Mouse (Mus musculus) cerebellum, adult (tissue): ENCODE data around the gene Ctse.
"Not testable (repeated sequence)": the region's sequence is repeated elsewhere in the genome, so short reads cannot be mapped to it uniquely, and the experiment has no call there.

Source experiments
- ATAC-seq: cut with Nextera tagmentation; 2 replicates; pipeline ENCODE4 v1.9.2; 2017; ENCODE audit warnings: mild to moderate bottlenecking, moderate library complexity, mixed read lengths; ENCODE audit not compliant: insufficient number of reproducible peaks, low FRiP score, low TSS enrichment

The Ctse gene

DNA sequence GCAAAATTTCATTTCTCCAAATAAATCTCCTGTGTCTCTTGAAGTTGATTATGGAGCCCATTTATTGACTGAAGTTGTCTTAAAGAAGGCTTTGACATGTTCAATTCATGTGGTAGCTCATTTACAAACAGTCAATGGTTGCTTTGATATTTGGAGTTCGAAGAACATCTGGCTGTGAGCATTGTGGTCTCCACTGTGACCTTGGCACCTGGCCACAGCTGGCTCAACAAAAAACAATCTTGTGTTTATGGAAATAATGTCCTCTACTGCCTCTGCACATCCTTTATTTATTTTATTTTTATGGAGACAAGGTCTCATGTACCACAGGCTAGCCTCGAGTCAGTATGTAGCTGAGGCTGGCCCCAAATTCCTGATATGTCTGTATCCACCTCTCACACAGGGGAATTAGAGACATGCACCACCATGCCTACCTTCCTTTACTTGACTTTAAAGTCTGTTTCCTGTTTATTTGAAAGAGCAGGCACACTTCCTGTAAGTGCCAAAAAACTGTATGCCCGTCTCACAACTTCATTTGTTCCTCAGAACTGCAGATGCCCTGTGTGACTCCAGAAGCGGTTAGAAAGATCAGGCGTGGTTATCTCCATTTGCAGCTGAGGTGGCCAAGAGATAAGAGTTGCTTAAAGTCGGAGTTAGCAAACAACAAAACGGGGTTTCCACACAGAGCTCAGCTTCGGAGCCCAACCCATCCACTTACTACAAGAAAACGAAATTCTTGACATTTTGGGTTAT lies at the start of gene Ctse:
Gene Ctse (plus strand): TSS at position 516 of the 750 bp plus-strand sequence.
- no peak for ATAC-seq

DNA sequence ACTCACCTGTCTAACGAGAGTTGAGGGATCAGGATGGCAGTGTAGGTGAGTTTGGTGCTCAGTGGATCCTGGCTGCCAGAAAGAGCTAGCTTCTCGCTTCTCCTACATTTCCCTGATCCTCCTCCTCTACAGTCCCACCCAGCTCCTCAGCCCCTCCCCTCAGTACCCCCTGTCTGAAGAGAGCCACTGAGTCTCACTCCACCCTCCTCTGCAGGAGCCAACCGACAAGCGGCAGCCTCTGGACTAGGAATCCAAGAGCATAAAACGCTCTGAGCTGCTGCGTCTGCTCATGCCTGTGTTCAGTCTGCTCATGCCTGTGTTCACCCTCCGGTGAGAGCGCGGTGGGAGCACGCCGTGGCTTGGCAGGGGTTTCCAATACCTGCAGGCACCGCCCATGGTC lies 39.2 kb upstream of the Ctse start, which contains the start of gene Avpr1b:
Gene Avpr1b (plus strand): TSS at position 335 of the 400 bp plus-strand sequence.
- ATAC-seq, result no peak

DNA sequence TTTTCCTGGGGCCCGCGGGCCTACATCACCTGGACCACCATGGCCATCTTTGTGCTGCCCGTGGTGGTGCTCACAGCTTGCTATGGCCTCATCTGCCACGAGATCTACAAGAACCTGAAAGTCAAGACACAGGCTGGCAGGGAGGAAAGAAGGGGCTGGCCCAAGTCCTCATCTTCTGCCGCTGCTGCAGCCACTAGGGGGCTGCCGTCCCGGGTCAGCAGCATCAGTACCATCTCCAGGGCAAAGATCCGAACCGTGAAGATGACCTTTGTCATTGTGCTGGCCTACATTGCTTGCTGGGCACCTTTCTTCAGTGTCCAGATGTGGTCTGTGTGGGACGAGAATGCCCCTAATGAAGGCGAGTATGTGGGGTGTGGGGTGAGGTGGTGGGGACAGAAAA lies 37.8 kb upstream of the Ctse start:
- ATAC-seq, result no peak

DNA sequence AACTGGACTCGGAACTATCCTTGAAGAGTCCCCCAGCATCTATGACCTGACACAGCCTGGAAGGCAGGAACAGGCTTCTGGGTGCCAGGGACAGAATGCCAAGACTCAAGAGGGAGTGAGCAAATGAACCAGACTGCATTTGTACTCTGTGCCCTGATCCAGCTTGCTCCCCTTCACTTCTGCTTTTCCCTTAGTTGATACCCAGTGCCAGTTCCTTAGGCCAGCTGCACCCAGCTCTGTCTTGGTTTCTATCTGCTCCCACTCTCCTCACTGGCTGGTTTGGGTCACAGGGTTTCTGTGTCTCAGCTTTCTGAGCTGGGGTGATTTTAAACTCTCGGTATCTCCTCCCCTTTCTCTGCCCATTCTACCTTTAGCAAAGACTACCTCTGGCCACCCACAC lies 31.4 kb upstream of the Ctse start:
- ATAC-seq, result no peak

DNA sequence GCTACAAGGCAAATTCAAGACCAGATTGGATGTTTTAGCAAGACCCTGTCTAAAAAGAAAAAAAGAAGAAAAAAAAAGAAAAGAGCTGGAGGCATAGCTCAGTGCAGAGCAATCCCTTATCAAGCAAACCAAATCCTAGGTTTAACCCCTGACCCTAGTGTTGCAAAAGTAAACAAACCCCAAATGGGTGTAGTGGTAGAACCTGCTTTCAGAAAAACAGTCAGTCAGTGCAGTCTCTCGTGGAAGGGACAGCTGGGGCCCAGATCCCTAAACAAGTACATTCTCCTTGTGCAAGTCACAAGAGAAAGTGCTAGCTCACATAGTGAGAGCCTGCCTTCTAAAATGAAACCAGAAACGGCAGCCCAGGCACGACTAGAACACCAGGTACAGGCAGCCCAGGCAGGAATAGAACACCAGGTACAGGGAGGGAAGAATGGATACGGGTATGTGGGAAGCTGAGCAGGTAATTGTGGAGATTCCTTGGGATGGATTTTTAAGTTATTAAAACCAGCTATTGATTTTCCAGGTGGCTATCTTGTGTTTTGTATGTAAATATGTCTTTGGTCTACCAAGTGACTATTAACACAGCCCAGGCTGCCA lies 25.4 kb upstream of the Ctse start:
- ATAC-seq, result no peak

DNA sequence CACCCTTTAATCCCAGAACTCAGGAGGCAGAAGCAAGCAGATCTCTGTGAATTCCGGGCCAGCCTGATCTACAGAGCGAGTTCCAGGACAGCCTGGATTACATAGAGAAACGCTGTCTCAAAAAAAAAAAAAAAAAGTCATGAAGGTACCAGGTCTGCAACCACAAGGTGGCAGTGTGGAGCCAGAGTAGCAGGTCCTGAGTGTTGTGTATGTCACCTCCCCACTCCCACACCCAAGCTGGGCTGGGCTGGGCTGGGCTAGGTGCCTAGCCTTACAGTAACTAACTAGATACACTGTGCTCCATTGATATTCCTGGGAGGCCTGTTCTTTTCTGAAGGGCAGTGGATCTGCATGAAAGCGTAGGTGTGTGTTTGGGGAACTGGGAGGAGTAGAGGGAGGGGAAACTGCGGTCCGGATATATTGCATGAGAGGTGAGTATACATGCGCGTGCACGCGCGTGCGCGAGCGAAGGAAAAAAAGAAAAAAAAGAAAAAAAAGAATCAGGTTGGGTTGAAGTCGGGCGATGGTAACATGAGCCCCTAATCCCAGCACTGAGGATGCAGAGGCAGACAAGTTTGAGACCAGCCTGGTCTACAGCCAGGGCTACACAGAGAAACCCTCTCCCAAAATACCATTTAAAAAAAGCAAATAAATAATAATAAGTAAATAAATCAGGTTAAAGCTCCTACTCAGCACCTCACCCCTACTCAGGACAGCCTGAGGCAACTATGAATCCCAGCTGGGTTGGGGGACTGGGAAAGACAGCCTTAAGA lies 24.6 kb upstream of the Ctse start:
- ATAC-seq, result no peak

DNA sequence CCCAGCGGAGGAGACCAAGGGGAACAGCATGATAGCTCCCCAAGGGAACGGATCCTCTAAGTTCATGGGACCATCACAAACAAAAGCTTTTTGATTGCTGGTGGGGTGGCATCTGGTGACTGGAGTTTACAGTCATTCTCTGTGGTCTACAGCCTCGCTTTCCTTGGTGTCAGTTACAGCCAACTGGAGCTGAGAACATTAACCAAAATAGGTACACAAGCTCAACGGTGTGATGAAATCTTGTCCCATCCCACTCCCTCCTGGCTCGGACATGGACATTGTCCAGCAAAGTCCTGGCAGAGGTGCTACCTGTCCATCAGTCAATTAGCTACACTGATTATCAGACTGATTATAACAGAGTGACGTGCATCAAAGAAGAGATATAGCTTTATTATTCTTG lies 23.5 kb upstream of the Ctse start:
- no peak for ATAC-seq

DNA sequence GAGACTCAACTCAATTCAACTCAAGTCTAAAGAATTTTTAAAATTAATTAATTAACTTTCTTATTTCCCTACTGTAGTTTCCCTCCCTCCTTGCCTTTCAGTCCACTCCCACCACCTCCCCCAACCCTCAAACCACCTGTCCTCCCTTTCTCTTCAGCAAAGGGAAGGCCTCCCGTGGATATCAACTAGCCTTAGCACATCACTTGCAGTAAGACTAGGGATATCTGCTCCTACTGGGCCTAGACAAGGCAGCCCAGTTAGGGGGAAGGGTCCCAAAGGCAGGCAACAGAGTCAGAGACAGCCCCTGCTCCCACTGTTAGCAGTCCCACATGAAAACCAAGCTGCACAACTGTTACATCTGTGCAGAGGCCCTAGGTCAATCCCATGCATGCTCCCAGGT lies 22.0 kb upstream of the Ctse start:
- no peak for ATAC-seq

DNA sequence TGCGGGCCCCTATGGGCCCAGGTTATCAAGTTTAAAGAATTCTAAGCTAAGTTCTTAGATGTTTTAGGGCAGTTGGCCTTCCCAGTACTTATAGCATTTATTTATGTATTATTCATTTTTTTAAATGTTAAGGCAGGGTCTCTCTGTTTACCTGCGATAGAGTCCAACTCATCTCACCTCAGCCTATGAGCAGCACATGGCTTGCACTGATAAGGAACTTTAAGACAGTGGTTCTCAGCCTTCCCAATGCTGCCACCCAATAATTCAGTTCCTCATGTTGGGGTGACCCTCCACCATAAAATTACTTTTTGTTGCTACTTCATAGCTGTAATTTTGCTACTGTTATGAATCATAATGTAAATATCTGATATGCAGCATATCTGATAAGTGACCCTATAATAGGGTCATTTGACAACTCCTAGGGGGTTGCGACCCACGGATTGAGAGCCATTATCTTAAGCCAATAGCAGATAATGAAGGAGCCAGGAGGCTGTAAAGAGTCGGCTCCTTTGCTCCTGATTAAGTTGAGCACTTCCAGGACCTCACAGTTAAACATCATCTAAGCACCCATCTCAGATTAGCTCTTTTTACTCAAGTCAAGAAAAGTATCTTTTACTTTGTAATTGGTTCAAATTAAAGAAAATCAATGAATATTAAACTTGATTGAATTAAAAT lies 21.4 kb upstream of the Ctse start:
- no peak for ATAC-seq

DNA sequence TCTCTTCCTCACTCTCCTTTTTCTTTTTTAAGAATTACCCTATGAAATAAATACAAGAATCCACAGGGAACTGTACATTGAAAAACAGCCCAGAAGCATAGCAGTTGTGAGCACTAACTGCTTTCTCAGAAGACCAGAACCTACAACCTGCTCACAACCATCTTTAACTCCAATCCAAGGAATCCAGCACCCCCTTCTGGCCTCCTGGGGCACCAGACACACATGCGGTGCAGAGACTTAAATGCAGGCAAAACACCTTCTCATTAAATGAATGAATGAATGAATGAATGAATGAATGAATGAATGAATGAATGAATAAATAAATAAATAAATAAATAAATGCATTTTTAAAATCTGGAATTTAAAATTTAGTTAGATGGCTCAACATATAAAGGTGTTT lies 19.5 kb upstream of the Ctse start:
- no peak for ATAC-seq

DNA sequence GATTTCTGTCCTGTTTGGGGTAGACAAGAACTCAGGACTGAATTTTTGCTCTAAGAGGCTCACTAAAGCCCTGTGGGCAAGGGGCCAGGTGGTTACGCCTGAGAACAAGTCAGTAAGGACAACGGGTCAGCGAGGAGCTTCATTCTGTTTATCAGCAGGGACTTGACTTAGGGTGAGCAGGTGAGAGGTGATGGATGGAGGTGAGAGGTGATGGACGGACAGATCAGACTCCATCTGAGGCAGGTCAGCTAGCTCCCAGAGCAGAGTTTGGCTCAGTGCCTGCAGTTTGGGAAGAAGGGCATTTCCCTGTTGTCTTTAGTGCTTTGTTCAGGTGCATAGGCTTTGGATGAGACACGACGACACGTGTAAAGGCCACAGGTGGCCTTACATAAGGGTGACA lies 18.8 kb upstream of the Ctse start:
- no peak for ATAC-seq

DNA sequence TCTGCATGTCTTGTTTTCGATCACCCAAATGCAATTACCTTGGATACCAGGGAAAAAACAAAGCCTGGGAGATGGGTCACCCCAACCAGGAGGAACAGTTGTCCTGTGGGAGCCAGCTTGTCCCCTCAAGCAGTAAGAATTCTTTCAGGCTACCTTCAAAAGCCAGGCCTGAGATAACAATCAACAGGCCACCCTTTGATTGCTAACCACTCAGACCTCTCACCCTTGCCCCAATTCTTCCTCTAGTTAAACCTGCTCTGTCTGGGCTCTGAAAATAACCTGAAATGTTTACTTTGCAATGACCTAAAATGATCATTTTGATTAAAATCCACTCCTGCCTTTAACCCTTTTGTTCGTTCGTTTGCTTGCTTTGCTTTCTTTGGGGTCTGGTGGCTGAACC lies 14.5 kb upstream of the Ctse start:
- ATAC-seq, result no peak

DNA sequence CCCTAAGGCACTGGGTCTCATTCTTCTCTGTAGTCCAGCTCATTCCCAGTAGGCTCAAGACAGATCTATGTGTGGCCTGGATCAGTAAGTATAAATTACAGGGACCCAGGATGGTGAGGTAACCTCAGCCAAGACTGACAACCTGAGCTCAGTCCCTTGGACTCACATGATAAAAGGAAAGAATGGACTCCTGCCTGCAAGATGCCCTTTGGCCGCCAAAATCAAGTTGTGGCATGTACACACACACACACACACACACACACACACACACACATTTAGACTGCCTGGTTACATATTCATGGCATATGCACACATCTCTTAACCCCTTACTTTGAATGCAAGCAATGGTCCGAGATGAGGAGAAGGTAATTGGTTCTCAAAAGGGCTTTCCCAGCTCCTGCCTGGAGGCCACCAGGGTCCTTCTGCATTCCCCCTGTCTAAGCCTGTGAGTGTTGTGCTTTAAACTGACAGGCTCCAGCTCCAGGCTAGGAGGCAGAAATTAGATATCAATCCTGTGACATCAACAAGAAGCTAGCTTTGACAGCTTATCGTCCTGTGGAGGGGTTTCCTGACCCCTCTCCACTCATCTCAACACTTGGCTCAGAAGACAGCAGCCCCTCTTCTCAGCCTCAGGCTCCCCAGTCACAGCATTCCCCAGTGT lies 13.8 kb upstream of the Ctse start:
- no peak for ATAC-seq

DNA sequence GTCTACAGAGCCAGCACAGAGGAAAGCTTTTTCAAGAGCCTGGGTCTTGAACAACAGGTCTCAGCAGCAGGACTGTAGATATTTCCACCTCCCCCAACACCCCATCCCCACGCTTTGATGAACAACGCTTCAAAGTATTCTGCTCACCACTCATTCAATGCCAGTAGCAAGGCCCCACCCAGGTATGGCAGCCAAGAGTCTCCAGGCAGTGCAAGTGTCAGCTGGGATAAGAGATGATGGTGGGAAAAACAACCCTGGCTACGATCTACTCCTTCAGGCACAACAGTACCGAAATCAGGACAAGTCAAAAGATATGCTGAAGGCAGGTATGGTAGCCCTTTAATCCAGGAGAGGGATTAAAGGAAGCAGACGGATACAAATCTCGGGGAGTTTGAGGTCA lies 11.9 kb upstream of the Ctse start:
- ATAC-seq, result no peak

DNA sequence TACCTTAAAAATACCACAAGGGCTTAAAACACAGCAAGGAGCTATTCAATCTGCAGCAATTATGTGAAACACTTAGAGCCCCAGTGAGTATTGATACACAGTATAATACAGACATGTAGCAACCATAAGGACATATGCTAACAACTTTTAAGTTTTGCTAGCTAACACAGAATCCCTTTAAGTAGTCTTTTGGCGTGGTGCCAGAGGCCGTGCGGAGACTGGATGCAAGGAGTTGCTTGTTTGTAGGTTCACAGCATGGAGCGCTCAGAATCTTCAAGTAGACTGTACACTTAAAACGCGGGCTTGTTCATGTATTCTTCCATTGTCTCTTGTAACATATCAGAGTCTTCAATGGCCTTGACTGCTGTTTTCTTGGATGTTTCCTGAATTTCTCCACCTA lies 5.9 kb upstream of the Ctse start:
- not testable (repeated sequence) for ATAC-seq

DNA sequence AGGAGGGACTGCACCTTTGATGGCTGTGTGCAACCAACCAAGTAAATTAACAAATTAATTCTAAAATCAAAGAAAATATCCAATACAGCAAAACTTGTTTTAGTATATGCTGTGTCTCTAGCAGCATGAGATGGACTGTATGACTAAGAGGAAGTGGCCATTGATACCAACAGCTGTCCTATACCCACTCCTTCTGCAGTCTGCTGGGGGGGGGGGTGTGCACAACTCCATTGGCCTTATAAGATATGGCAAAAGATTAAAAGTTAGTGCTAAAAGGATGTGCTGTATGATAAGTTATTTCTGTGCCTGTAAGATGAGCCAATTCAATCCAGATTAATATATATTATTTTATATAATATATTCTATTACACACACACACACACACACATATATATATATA lies 3.6 kb upstream of the Ctse start:
- ATAC-seq, result no peak

DNA sequence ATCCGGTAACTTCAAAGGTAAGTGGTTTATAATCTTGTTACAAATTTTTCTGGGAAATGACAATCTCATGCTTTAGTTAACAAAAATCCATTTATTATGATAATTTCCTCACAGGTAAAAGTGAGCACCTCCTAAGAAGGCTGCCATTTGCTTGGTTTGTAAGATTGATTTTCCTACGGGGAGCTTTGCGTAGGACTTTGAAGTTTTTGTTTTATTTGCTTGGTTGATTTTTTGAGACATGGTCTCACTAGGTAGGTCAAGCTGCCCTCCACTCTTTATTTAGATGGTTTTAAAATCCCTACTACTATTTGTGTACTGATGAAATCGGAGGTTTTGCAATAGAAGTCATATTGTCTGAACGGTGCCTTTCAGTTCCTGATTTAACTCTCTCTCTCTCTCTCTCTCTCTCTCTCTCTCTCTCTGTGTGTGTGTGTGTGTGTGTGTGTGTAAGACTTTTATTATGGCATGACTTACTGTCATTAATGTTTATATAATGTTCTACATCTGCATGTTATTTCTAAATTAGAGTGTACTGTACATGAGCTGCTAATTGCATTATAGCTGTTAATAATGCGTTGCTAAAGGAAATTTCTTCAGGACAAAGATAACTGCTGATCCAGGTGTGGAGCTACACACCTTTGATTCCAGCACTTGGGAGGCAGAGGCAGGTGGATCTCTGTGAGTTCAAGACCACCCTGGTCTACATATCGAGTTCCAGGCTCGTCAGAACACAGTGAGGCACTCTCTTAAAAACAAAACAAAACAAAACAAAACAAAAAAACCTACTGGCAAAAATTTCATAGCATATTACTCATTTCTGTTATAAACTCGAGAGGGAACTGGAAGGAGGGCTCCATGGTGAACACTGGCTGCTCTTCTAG lies 675 bp downstream of the Ctse start:
- no peak for ATAC-seq

DNA sequence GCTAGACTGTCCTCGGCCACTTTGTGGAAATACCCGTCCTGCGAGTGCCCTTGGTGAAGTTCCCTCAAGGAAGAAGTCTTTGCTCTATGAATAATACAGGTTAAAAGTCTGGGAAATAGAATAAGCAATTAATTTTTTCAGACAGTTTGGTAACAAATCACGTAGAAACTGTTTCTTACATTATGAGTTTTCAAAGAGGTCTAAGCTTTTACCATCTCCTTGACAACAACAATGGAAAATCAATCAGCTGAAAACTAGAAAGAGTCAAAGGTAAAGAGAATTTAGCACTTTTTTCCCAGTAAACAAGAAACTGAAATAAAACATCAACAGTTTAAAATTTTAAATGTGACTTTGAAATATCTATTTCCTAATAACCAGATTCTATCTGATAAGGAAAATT lies 2.0 kb downstream of the Ctse start:
- ATAC-seq, result no peak

DNA sequence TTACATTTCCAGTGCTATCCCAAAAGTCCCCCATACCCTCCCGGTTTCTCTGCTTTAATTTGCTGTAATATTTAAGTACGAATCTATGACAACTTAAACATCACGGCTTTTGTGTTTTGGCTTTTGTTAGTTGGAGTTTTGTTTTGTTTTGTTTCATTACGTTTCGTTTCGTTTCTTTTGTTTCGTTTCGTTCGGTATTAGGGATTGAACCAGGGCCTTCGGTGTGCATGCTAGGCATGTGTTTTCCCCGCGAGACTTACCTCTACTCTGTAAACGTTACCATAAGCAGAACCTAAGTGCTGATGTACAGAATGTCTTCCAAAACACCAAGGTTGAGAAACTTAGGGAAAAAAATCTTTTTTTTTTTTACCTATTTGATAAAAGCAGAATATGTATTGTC lies 3.5 kb downstream of the Ctse start:
- ATAC-seq, result no peak

DNA sequence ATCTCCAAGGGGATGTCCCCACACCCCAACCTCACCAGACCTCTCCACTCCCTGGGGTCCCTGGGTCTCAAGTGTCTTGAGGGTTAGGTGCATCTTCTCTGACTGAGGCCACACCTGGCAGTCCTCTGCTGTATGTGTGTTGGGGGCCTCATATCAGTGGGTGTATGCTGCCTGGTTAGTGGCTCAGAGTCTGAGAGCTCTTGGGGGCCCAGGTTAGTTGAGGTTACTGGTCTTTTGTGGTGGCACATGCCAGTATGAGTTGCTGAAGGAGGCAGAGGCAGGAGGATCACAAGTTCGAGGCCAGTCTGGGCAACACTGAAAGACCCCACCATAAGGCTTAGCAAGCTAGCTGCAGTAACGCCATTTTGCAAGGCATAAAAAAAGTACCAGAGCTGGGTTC lies 4.1 kb downstream of the Ctse start:
- ATAC-seq, result no peak
